Mouse (Mus musculus) heart, embryonic 14.5 days (tissue): ENCODE measurements around the gene Dpagt1. TPM values are rescaled to one million over a fixed set of nuclear protein-coding genes. Genes with fewer than 3 reads are reported as not detected.

Experiments used
- microRNA-seq: library from miRNA; unstranded; fragments of <30 nt; microRNA quantifications from one replicate; pipeline ENCODE4, GENCODE M21; 2016
- polyA plus RNA-seq: library from polyadenylated mRNA; unstranded; fragments of >200 nt; fragmentation: Nextera tagmentation; extraction: Ambion mirVana; gene quantifications from 2 replicates; pipeline ENCODE4 v1.2.1, GENCODE M21; 2014

The Dpagt1 gene
- polyA plus RNA-seq, 1 experiment from 2014 or later, result 37.8 TPM

Small RNA genes within 50 kb of the gene (microRNA-seq; reads per million reads assigned to microRNA genes)
- gene Gm44335, result not detected

Other genes with a start within 250 kb of the Dpagt1 start
- not detected in 2 replicates for gene Mfrp, start 224.3 kb upstream of the Dpagt1 start, polyA plus RNA-seq
- gene C1qtnf5, start 218.8 kb upstream of the Dpagt1 start, polyA plus RNA-seq, result 2.3 and 2.7 TPM in 2 replicates
- 0.07 and 0.08 TPM in 2 replicates for gene Gm49380, start 212.5 kb upstream of the Dpagt1 start, polyA plus RNA-seq
- 30.4 and 32.9 TPM in 2 replicates for gene Rnf26, start 212.5 kb upstream of the Dpagt1 start, polyA plus RNA-seq
- gene Mcam, start 191.6 kb upstream of the Dpagt1 start, polyA plus RNA-seq, result 129 and 130 TPM in 2 replicates
- 12.7 and 13.7 TPM in 2 replicates for gene Cbl, start 92.0 kb upstream of the Dpagt1 start, polyA plus RNA-seq
- gene Ccdc153, start 85.3 kb upstream of the Dpagt1 start, polyA plus RNA-seq, result not detected in 2 replicates
- not detected in 2 replicates for gene Pdzd3, start 74.5 kb upstream of the Dpagt1 start, polyA plus RNA-seq
- 7.0 and 7.3 TPM in 2 replicates for gene Nlrx1, start 57.4 kb upstream of the Dpagt1 start, polyA plus RNA-seq
- gene Abcg4, start 37.4 kb upstream of the Dpagt1 start, polyA plus RNA-seq, result 1.3 and 2.7 TPM in 2 replicates
- gene Hinfp, start 20.3 kb upstream of the Dpagt1 start, polyA plus RNA-seq, result 10.5 and 12.1 TPM in 2 replicates
- gene C2cd2l, start 5.7 kb upstream of the Dpagt1 start, polyA plus RNA-seq, result 5.4 and 7.7 TPM in 2 replicates
- gene H2afx, start 8.7 kb downstream of the Dpagt1 start, polyA plus RNA-seq, result 153 and 167 TPM in 2 replicates
- 110 and 112 TPM in 2 replicates for gene Hmbs, start 18.2 kb downstream of the Dpagt1 start, polyA plus RNA-seq
- gene Vps11, start 35.7 kb downstream of the Dpagt1 start, polyA plus RNA-seq, result 17.8 and 21.4 TPM in 2 replicates
- gene Hyou1, start 53.5 kb downstream of the Dpagt1 start, polyA plus RNA-seq, result 12.7 and 12.9 TPM in 2 replicates
- 32.0 and 35.7 TPM in 2 replicates for gene Slc37a4, start 70.8 kb downstream of the Dpagt1 start, polyA plus RNA-seq
- gene Rps25, start 81.1 kb downstream of the Dpagt1 start, polyA plus RNA-seq, result 1,406 and 1,617 TPM in 2 replicates
- 74.0 and 85.4 TPM in 2 replicates for gene Trappc4, start 81.6 kb downstream of the Dpagt1 start, polyA plus RNA-seq
- 19.5 and 20.9 TPM in 2 replicates for gene Ccdc84, start 92.5 kb downstream of the Dpagt1 start, polyA plus RNA-seq
- not detected in 2 replicates for gene Foxr1, start 115.1 kb downstream of the Dpagt1 start, polyA plus RNA-seq
- not detected in 2 replicates for gene Upk2, start 129.0 kb downstream of the Dpagt1 start, polyA plus RNA-seq
- gene Bcl9l, start 156.8 kb downstream of the Dpagt1 start, polyA plus RNA-seq, result 12.1 and 12.5 TPM in 2 replicates
- gene Cxcr5, start 235.9 kb downstream of the Dpagt1 start, polyA plus RNA-seq, result not detected in 2 replicates